Mouse (Mus musculus) megakaryocyte-erythroid progenitor cell, adult 5 weeks (primary cell): ENCODE data around the gene Il18r1. TPM values are rescaled to one million over a fixed set of nuclear protein-coding genes. Genes with fewer than 3 reads are reported as not detected.

Experiments
- polyA plus RNA-seq: library from polyadenylated mRNA; stranded (reverse); fragments of >175 nt; gene quantifications from 2 replicates; pipeline ENCODE4 v1.2.3, GENCODE M21; 2012

Il18r1 gene
- 0.14 and 0.37 TPM in 2 replicates for polyA plus RNA-seq

DNA sequence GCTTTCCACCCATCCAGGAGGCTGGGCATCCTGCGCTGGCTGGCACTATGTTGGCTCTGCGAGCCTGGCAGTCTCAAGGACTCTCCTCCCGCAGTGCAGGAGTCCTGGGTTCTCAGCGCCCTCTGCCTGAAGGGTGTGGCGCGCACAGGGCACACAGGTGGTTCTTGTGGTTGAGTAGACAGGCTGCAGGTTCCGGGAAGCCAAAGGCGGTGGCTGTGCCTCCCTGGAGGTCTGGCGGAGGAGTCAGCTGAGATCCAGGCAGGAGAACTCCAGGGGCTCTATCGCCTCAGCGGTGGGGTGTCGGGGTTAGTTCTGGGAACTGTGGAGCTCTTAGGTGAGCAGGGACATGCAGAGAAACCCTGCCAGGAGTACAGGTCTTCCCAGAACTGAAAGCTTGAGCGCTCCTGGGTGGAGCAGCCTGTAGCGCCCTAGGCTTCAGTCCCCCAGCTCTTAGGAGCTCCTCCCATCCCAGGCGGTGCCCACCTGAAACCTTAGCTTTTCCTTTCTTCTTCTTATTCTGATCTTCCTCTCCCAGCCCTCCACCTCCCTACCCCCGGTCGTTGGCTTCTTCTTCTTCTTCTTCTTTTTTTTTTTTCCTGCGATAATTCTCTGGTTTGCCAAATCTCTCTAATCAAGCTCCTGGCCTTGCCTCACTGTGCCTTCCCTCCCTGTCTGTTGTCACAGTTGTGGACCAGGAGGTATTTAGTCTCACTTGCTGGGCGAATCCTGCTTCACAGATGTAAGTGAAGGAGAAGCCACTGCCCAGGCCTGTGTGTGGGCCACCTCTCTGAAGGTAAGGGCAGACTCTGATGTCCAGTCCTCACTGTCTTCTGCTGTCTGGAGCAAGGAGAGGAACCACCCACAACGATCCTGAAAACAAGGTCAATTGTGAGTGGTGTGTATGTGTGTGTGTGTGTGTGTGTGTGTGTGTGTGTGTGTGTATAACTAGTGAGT, at the start of gene Il18r1:
Gene Il18r1 (plus strand): TSS at position 76 of the 954 bp plus-strand sequence.

DNA sequence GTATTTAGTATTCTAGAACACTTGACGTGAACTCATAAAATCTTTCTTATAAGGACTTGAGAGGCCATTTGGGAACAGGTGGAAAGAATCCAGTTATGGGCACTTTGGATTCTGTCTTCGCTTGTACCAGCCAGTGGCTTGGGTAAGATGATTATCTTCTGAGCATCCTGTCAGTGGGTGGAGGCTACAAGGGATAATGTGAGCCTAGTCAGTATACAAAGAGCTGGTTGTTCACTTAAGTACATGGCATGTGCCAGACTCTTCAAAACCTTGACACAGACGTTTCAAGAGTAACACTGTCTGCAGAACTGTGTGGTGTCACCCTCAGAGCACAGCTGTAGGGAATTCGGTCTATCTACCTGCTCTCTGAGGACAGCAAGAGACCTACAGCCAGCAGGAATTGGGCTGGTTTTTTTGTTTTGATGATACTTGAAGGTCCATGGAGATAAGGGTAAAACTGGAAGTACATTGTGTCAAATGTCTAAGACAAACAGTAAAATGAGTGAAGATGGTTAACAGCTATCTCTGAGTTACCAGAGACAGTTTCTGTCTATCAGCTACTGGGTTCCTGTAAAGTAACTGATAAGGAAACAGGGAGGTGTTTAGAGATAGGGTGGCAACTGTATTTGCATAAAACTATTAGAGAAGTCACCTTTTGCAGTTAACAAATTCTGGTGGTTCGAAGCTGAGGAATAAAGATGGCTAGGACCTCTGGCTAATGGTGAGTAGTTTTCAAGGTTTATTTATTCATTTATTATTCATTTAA, 36.3 kb upstream of the Il18r1 start, which contains the start of gene Il1rl1:
Gene Il1rl1 (plus strand): TSS at position 661 of the 766 bp plus-strand sequence.

DNA sequence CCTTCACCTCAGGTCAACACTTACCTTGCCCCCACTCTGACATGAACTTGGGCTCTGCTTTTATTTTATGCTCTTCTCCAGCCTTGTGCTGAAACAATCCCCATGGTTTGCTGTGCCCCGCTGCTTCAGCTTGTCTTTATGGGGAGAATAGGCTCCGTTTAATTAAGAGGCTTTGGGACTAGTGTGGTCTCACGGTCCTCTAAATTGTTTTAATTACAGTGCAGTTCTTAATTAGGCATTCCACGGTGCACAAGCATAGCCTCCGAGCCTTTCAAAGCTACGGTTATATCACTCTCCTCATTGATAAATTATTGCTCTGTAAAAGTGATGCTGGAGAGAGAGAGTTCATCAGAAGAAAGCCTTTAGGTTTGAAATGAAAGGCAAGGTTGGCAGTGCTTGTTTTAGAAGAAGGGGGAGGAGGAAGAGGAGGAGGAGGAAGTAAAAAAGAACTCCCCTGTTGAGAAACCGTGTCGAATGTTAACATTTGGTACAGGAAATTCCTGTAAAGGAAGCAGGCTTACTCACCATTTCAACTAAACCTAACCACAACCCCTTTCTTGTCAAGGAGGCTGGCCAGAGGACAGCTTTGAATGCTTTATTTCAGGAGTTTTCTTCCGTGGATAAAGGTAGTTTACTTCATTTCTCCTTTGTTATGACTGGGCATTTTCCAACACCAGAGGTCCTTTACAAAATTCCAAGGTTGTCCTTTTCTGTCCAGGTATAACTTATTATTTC, 49.7 kb downstream of the Il18r1 start, which contains the start of gene Il18rap:
Gene Il18rap (plus strand): TSS at position 512 of the 735 bp plus-strand sequence.

Other genes with a start within 250 kb of the Il18r1 start
- gene Il1r1, start 240.5 kb upstream of the Il18r1 start, polyA plus RNA-seq: 0.51 and 2.3 TPM in 2 replicates
- gene Il1rl2, start 140.9 kb upstream of the Il18r1 start, polyA plus RNA-seq: 0.60 and 0.79 TPM in 2 replicates
- gene Il1rl1, start 36.0 kb upstream of the Il18r1 start, polyA plus RNA-seq: 0.67 and 1.1 TPM in 2 replicates
- gene Il18rap, start 49.8 kb downstream of the Il18r1 start, polyA plus RNA-seq: 0.82 and 1.6 TPM in 2 replicates
- not detected in 2 replicates for gene Slc9a4, start 114.5 kb downstream of the Il18r1 start, polyA plus RNA-seq
- 0.22 and 0.41 TPM in 2 replicates for gene Slc9a2, start 215.0 kb downstream of the Il18r1 start, polyA plus RNA-seq